Mouse (Mus musculus): ENCODE results near the gene Rcvrn. TPM values are rescaled to one million over a fixed set of nuclear protein-coding genes. Genes with fewer than 3 reads are reported as not detected.

Gene Rcvrn
- total and polyA plus RNA-seq, 3 experiments = not detected

DNA sequence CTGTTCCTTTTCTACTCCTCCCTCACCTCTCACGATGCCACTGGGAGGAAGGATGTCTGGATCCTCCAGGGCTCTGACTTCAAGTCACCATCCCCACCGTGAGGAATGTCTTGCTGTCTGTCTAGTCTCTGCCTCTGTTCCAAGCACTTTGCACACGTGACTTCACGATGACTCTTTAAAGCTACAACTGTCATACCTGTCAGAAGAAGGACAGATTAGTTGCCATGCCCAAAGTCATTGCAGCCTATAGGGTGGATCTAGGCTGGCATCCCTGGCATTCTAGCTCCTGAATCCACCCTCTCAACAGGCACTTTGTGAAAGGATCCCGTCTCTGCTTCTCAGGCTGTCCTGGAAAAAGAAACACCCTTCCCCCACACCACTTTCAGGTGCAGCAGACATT lies 15.8 kb upstream of the Rcvrn start:
- Histone ChIP-seq H3K36me3 (replicated peaks) (no peaks in the 10 kb centered on the region), H3K27me3 (ENCODE audit: insufficient read depth, low read length) (no peaks in the 10 kb centered on the region), H3K9me3 (replicated peaks) (peaks cover 81% of the 10 kb centered on the region), H3K4me3 (ENCODE audit: low read depth, low read length) (no peak overlapping the region), H3K4me1 (ENCODE audit: insufficient read depth, low read depth, low read length) (no peaks in the 10 kb centered on the region)
- TF ChIP-seq TAL1 (conservative IDR thresholded peaks at IDR 0.05; ENCODE audit: low read depth, low read length) = no peak
- TF ChIP-seq GATA1 (IDR thresholded peaks at IDR 0.05; ENCODE audit: borderline replicate concordance, low read length) = no peak
- no peak for TF ChIP-seq CTCF (IDR thresholded peaks at IDR 0.05; ENCODE audit: low read depth, low read length)
- TF ChIP-seq POLR2AphosphoS5 (IDR thresholded peaks at IDR 0.05; ENCODE audit: insufficient replicate concordance, low read depth, low read length) = no peak
- TF ChIP-seq GATA2 (IDR thresholded peaks at IDR 0.05; ENCODE audit: borderline replicate concordance, low read depth, low read length) = no peak
- no peak for DNase-seq (ENCODE audit: low spot score)
- ATAC-seq (ENCODE audit: extremely low read depth, insufficient number of reproducible peaks, low FRiP score, poor library complexity, severe bottlenecking) = no peak

DNA sequence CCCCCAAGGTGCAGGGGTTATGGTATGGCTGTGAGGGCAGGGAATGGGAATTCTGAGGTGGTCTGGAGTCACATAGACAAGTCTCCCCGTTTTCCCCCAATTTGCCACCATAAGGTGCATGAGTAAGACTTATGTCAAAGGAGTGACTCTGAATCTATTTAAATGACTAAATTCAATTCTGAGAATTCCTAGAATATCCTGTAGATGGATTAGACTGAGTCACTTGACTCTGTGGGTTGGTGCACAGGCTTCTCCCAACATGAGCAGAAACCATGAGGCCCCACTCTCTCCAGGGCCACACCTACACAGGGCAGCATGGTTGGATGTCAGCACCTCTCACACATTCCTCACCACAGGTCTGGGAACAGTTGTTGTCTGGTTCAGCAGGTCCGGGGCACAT lies 15.2 kb upstream of the Rcvrn start:
- Histone ChIP-seq H3K27me3 (ENCODE audit: insufficient read depth, low read length) (no peaks in the 10 kb centered on the region), H3K36me3 (replicated peaks) (no peaks in the 10 kb centered on the region), H3K9me3 (replicated peaks) (peaks cover 82% of the 10 kb centered on the region), H3K4me1 (ENCODE audit: insufficient read depth, low read depth, low read length) (no peaks in the 10 kb centered on the region), H3K4me3 (ENCODE audit: low read depth, low read length) (no peak overlapping the region)
- no peak for ATAC-seq (ENCODE audit: extremely low read depth, insufficient number of reproducible peaks, low FRiP score, poor library complexity, severe bottlenecking)
- no peak for DNase-seq (ENCODE audit: low spot score)
- TF ChIP-seq TAL1 (conservative IDR thresholded peaks at IDR 0.05; ENCODE audit: low read depth, low read length) (no peak), POLR2AphosphoS5 (IDR thresholded peaks at IDR 0.05; ENCODE audit: insufficient replicate concordance, low read depth, low read length) (no peak), CTCF (IDR thresholded peaks at IDR 0.05; ENCODE audit: low read depth, low read length) (no peak), GATA1 (IDR thresholded peaks at IDR 0.05; ENCODE audit: borderline replicate concordance, low read length) (no peak)

DNA sequence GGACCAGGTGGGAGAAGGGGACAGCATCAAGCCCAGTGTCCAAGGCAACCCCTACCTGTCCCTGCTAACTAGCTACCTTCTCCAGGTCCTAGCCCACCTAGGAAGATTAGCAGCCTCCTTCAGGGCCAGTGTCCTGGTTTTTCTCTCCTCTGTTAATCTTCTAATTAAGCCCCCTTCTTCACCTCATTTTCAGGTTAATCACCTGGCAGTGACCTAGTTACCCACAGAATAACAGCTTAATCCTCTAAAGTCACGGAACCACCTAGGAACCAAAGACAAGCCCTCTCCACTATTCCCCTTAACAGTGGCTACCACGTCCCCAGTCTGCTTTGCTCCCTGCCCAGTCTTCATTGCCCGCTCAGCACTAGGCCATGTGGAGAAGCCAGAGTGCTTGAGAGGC lies 13.3 kb upstream of the Rcvrn start:
- ATAC-seq (ENCODE audit: extremely low read depth, insufficient number of reproducible peaks, low FRiP score, poor library complexity, severe bottlenecking) (no peak), DNase-seq (ENCODE audit: low spot score) (no peak)
- H3K9me3 ChIP-seq (replicated peaks) = peaks cover 86% of the 10 kb centered on the region
- no peaks in the 10 kb centered on the region for H3K27me3 ChIP-seq (ENCODE audit: insufficient read depth, low read length)
- H3K36me3 ChIP-seq (replicated peaks) = no peaks in the 10 kb centered on the region
- H3K4me3 ChIP-seq (ENCODE audit: low read depth, low read length) = no peak overlapping the region
- no peak for TF ChIP-seq CTCF (IDR thresholded peaks at IDR 0.05; ENCODE audit: low read depth, low read length)
- TF ChIP-seq POLR2AphosphoS5 (IDR thresholded peaks at IDR 0.05; ENCODE audit: insufficient replicate concordance, low read depth, low read length) = no peak
- TF ChIP-seq GATA2 (IDR thresholded peaks at IDR 0.05; ENCODE audit: borderline replicate concordance, low read depth, low read length) = no peak
- H3K4me1 ChIP-seq (ENCODE audit: insufficient read depth, low read depth, low read length) = no peaks in the 10 kb centered on the region

DNA sequence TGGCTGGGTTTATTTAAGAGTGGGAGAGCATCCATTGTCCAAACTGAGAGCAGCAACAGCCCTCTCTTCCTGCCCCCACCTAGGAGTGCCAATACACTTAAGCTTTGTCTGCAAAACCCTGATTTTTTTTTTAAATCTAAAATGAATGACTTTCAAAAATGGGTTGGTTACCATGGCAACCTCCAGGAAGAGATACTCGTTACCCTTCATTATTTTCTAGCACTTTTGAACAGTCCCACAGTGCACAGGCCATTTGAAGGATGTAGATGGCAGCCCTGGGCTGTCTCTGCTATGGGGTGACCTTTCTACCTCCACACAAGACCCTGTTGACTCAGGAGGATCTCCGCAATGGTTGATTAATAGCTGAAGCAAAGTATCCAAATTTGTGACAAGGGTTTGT lies 9.0 kb upstream of the Rcvrn start:
- H3K4me3 ChIP-seq (ENCODE audit: low read depth, low read length) = no peak overlapping the region
- no peaks in the 10 kb centered on the region for H3K4me1 ChIP-seq (ENCODE audit: insufficient read depth, low read depth, low read length)
- H3K36me3 ChIP-seq (replicated peaks) = no peaks in the 10 kb centered on the region
- DNase-seq (ENCODE audit: low spot score) (no peak), ATAC-seq (ENCODE audit: extremely low read depth, insufficient number of reproducible peaks, low FRiP score, poor library complexity, severe bottlenecking) (no peak)
- TF ChIP-seq CTCF (IDR thresholded peaks at IDR 0.05; ENCODE audit: low read depth, low read length) (no peak), TAL1 (conservative IDR thresholded peaks at IDR 0.05; ENCODE audit: low read depth, low read length) (no peak), GATA1 (IDR thresholded peaks at IDR 0.05; ENCODE audit: borderline replicate concordance, low read length) (no peak), POLR2AphosphoS5 (IDR thresholded peaks at IDR 0.05; ENCODE audit: insufficient replicate concordance, low read depth, low read length) (no peak)
- H3K9me3 ChIP-seq (replicated peaks) = peaks cover 84% of the 10 kb centered on the region
- H3K27me3 ChIP-seq (ENCODE audit: insufficient read depth, low read length) = no peaks in the 10 kb centered on the region

DNA sequence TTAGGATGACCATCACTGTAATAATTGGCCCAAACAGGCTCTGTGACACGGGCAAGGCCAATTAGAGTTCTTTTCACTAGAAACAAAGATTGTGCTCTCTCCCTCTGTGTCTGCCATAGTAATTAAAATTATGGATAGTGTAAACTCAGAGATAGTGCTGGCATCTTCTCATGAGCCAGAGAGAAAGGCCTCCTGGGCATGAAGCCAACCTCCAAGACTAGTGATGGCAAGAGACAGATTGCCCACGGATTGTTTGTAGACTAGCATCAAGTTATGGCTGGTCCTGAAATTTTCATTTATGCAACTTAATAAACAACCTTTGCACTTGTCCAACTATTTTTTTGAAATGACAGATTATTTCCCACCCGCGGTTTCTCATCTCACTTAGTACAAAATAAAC lies 17.9 kb downstream of the Rcvrn start:
- Histone ChIP-seq H3K27me3 (ENCODE audit: insufficient read depth, low read length) (no peaks in the 10 kb centered on the region), H3K9me3 (replicated peaks) (peaks cover 34% of the 10 kb centered on the region), H3K4me1 (ENCODE audit: insufficient read depth, low read depth, low read length) (no peaks in the 10 kb centered on the region), H3K4me3 (ENCODE audit: low read depth, low read length) (no peak overlapping the region), H3K36me3 (replicated peaks) (no peaks in the 10 kb centered on the region)
- no peak for ATAC-seq (ENCODE audit: extremely low read depth, insufficient number of reproducible peaks, low FRiP score, poor library complexity, severe bottlenecking)
- no peak for DNase-seq (ENCODE audit: low spot score)
- TF ChIP-seq POLR2AphosphoS5 (IDR thresholded peaks at IDR 0.05; ENCODE audit: insufficient replicate concordance, low read depth, low read length) (no peak), GATA2 (IDR thresholded peaks at IDR 0.05; ENCODE audit: borderline replicate concordance, low read depth, low read length) (no peak), TAL1 (conservative IDR thresholded peaks at IDR 0.05; ENCODE audit: low read depth, low read length) (no peak), CTCF (IDR thresholded peaks at IDR 0.05; ENCODE audit: low read depth, low read length) (no peak), GATA1 (IDR thresholded peaks at IDR 0.05; ENCODE audit: borderline replicate concordance, low read length) (no peak)

DNA sequence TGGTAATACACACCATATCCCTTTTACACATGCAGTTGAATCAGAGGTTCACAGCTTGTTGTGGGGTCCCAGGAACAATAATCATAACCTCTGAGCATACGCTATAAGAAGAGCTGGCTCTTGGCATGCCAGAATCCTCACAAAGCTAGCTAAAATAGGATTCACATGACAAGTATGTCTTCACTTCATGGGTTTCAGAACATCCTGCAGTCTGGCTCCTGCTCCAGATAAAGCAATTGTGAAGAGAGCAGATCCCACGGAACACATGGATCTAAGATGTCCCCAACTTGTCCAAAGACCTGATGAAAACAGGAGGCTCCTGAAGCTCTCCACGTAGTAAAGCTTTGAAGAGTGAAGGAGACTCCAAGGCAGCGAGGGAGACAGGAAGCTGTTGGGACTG lies 20.3 kb downstream of the Rcvrn start:
- no peaks in the 10 kb centered on the region for H3K36me3 ChIP-seq (replicated peaks)
- TF ChIP-seq CTCF (IDR thresholded peaks at IDR 0.05; ENCODE audit: low read depth, low read length) (no peak), GATA2 (IDR thresholded peaks at IDR 0.05; ENCODE audit: borderline replicate concordance, low read depth, low read length) (no peak), GATA1 (IDR thresholded peaks at IDR 0.05; ENCODE audit: borderline replicate concordance, low read length) (no peak), POLR2AphosphoS5 (IDR thresholded peaks at IDR 0.05; ENCODE audit: insufficient replicate concordance, low read depth, low read length) (no peak), TAL1 (conservative IDR thresholded peaks at IDR 0.05; ENCODE audit: low read depth, low read length) (no peak)
- no peak for DNase-seq (ENCODE audit: low spot score)
- peaks cover 22% of the 10 kb centered on the region for H3K9me3 ChIP-seq (replicated peaks)
- no peaks in the 10 kb centered on the region for H3K4me1 ChIP-seq (ENCODE audit: insufficient read depth, low read depth, low read length)
- H3K27me3 ChIP-seq (ENCODE audit: insufficient read depth, low read length) = no peaks in the 10 kb centered on the region
- ATAC-seq (ENCODE audit: extremely low read depth, insufficient number of reproducible peaks, low FRiP score, poor library complexity, severe bottlenecking) = no peak
- H3K4me3 ChIP-seq (ENCODE audit: low read depth, low read length) = no peak overlapping the region

DNA sequence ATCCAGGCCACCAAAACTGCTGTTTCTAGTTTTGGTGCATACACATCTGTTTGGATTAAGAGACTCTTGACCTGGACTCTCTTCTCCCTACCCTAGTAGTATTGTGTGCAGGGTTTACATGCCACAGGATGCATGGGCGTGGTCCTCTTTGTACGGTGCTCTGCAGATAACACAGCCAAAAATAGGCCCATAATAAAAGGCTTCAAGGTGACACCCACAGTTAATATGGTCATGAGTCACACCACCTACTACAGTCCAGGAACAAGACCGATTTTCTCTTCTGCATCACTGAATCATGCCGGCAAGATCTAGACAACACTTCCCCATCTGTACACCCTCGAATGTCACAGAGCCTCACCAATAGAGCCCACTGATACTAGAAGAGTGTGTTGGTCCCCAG lies 26.4 kb downstream of the Rcvrn start:
- H3K4me1 ChIP-seq (ENCODE audit: insufficient read depth, low read depth, low read length) = no peaks in the 10 kb centered on the region
- H3K36me3 ChIP-seq (replicated peaks) = no peaks in the 10 kb centered on the region
- DNase-seq (ENCODE audit: low spot score) (no peak), ATAC-seq (ENCODE audit: extremely low read depth, insufficient number of reproducible peaks, low FRiP score, poor library complexity, severe bottlenecking) (no peak)
- H3K9me3 ChIP-seq (replicated peaks) = peaks cover 42% of the 10 kb centered on the region
- TF ChIP-seq POLR2AphosphoS5 (IDR thresholded peaks at IDR 0.05; ENCODE audit: insufficient replicate concordance, low read depth, low read length) (no peak), TAL1 (conservative IDR thresholded peaks at IDR 0.05; ENCODE audit: low read depth, low read length) (no peak), GATA1 (IDR thresholded peaks at IDR 0.05; ENCODE audit: borderline replicate concordance, low read length) (no peak), CTCF (IDR thresholded peaks at IDR 0.05; ENCODE audit: low read depth, low read length) (no peak), GATA2 (IDR thresholded peaks at IDR 0.05; ENCODE audit: borderline replicate concordance, low read depth, low read length) (no peak)
- H3K4me3 ChIP-seq (ENCODE audit: low read depth, low read length) = no peak overlapping the region
- no peaks in the 10 kb centered on the region for H3K27me3 ChIP-seq (ENCODE audit: insufficient read depth, low read length)

All from G1E (cell line).